12 mouse cellular contexts compared by ENCODE assay signal in genomic region chr12:89148974-89149411, GRCm38 (mm10).
A peak's percentile ranks its signal among the peaks of the same experiment; 100 is the strongest.
DNase-seq lines count a peak whose midpoint lies in the region; ATAC-seq lines count a peak whose summit lies in the region.
"Had no signal": no experiment of that assay in that cellular context is flagged by ENCODE, and none has a peak within 500 bp of the region (broad histone marks: within the 10 kb centered on the region; RNA-seq: fewer than 3 reads in every experiment).

No protein-coding gene starts in this region.

- DNase-seq in right cerebral cortex, postnatal 4 days = peak; percentile 6
- no peak for DNase-seq in right cerebral cortex, postnatal 36 days (ENCODE audit: low spot score in 2 of 2)
- DNase-seq in kidney, adult 9 months = no peak
- DNase-seq in liver, embryonic 11.5 days (ENCODE audit: low spot score) = no peak
- no peak for DNase-seq in urinary bladder, postnatal 36 days (ENCODE audit: low spot score in 2 of 2)
- DNase-seq: cerebellum, adult 11 months; heart, adult 11 months; right cerebral cortex, postnatal 25 days had no signal

- no peaks in the 10 kb centered on the region for H3K9me3 ChIP-seq in forebrain, embryonic 16.5 days (ENCODE audit: control insufficient read depth, low read length)
- no peaks in the 10 kb centered on the region for H3K9me3 ChIP-seq in midbrain, embryonic 12.5 days
- no peaks in the 10 kb centered on the region for H3K9me3 ChIP-seq in liver, embryonic 11.5 days (ENCODE audit: control insufficient read depth, low read length)

- H3K9ac ChIP-seq in forebrain, embryonic 16.5 days (replicated peaks; ENCODE audit: low read depth, low read length) = no peak overlapping the region; the same call in 1 of the 2 replicates
- peak overlapping the region; percentile 12; the same call in 1 of the 2 replicates for H3K9ac ChIP-seq in midbrain, embryonic 12.5 days (replicated peaks)
- no peak overlapping the region for H3K9ac ChIP-seq in liver, embryonic 11.5 days (ENCODE audit: low read depth, low read length)

- peaks cover 14% of the 10 kb centered on the region for H3K4me1 ChIP-seq in forebrain, embryonic 16.5 days (replicated peaks; ENCODE audit: control insufficient read depth, insufficient read depth, low read length)
- H3K4me1 ChIP-seq in midbrain, embryonic 12.5 days = peaks cover 15% of the 10 kb centered on the region
- no peaks in the 10 kb centered on the region for H3K4me1 ChIP-seq in liver, embryonic 11.5 days (replicated peaks; ENCODE audit: control insufficient read depth, insufficient read depth, low read length)

- H3K4me2 ChIP-seq in forebrain, embryonic 16.5 days (ENCODE audit: low read length) = peak overlapping the region; percentile 28
- peak overlapping the region; percentile 32 for H3K4me2 ChIP-seq in midbrain, embryonic 12.5 days (replicated peaks)
- H3K4me2 ChIP-seq in liver, embryonic 11.5 days = no peak overlapping the region

- no peaks in the 10 kb centered on the region for H3K36me3 ChIP-seq in forebrain, embryonic 16.5 days (ENCODE audit: control insufficient read depth, insufficient read depth)
- no peaks in the 10 kb centered on the region for H3K36me3 ChIP-seq in midbrain, embryonic 12.5 days
- no peaks in the 10 kb centered on the region for H3K36me3 ChIP-seq in liver, embryonic 11.5 days (ENCODE audit: control insufficient read depth, insufficient read depth, low read length)

- peak overlapping the region; percentile 86 for H3K27ac ChIP-seq in forebrain, embryonic 16.5 days (ENCODE audit: low read length)
- H3K27ac ChIP-seq in midbrain, embryonic 12.5 days (replicated peaks) = peak overlapping the region; percentile 85
- H3K27ac ChIP-seq in liver, embryonic 11.5 days (ENCODE audit: low read depth, low read length) = no peak overlapping the region

- H3K4me3 ChIP-seq in forebrain, embryonic 16.5 days (replicated peaks; ENCODE audit: low read length) = no peak overlapping the region
- H3K4me3 ChIP-seq in midbrain, embryonic 12.5 days = no peak overlapping the region
- no peak overlapping the region for H3K4me3 ChIP-seq in liver, embryonic 11.5 days (ENCODE audit: low read depth, low read length)

- peak; percentile 89 for ATAC-seq in forebrain, embryonic 16.5 days
- ATAC-seq in midbrain, embryonic 12.5 days (ENCODE audit: low FRiP score, low read depth) = peak; percentile 88
- no peak for ATAC-seq in activated CD4-positive, CD25-positive, alpha-beta regulatory T cell, adult 4 months
- ATAC-seq in liver, embryonic 11.5 days (replicated peaks; ENCODE audit: low FRiP score) = no peak

- no peaks in the 10 kb centered on the region for H3K27me3 ChIP-seq in forebrain, embryonic 16.5 days (replicated peaks; ENCODE audit: control insufficient read depth, insufficient read depth, low read length)
- H3K27me3 ChIP-seq in midbrain, embryonic 12.5 days = no peaks in the 10 kb centered on the region
- H3K27me3 ChIP-seq in liver, embryonic 11.5 days (replicated peaks; ENCODE audit: control insufficient read depth, insufficient read depth, low read length) = no peaks in the 10 kb centered on the region
- H3K27me3 ChIP-seq: CH12.LX had no signal

- 13% methylated on average over 3 of the region's 3 CpGs for WGBS in forebrain, embryonic 16.5 days
- WGBS in midbrain, embryonic 12.5 days = 17% methylated on average over 3 of the region's 3 CpGs
- 33% methylated on average over 3 of the region's 3 CpGs for WGBS in liver, embryonic 11.5 days

Comparison
In these comparisons a context has a peak if more than half of its experiments do, and no peak if none do; other contexts are left out.
1. ATAC-seq: peak in forebrain, embryonic 16.5 days (single experiment) and midbrain, embryonic 12.5 days (single experiment); none in activated CD4-positive, CD25-positive, alpha-beta regulatory T cell, adult 4 months (single experiment) and liver, embryonic 11.5 days (single experiment).